24 mouse cellular contexts compared by ENCODE assay signal in the genomic region with DNA sequence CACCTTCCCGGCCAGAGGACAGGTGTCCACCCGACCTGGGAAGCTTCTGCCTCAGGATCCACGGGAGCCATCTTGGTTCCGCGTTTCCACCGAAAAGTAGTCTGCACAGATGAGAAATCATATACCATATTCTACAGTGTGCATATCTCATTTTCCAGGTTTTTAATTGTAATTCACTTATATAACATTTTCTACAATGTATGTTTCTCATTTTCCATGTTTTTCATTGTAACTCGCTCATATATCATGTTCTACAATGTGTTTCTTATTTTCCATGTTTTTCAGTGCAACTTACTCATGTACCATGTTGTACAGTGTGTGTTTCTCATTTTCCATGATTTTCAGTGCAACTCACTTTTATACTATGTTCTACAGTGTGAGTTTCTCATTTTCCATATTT.
A peak's percentile ranks its signal among the peaks of the same experiment; 100 is the strongest.
DNase-seq lines count a peak whose midpoint lies in the region; ATAC-seq and TF ChIP-seq lines count a peak whose summit lies in the region.
"Had no signal": no experiment of that assay in that cellular context is flagged by ENCODE, and none has a peak within 500 bp of the region (broad histone marks: within the 10 kb centered on the region; RNA-seq: fewer than 3 reads in every experiment).

No protein-coding gene starts in this region.

- H3K4me1 ChIP-seq in kidney, embryonic 15.5 days = no peaks in the 10 kb centered on the region
- H3K4me1 ChIP-seq in lung, embryonic 14.5 days (ENCODE audit: insufficient read depth) = no peaks in the 10 kb centered on the region
- H3K4me1 ChIP-seq: embryonic facial prominence, embryonic 12.5 days; embryonic facial prominence, embryonic 15.5 days had no signal

- H3K36me3 ChIP-seq in kidney, embryonic 15.5 days = no peaks in the 10 kb centered on the region
- H3K36me3 ChIP-seq in lung, embryonic 14.5 days (ENCODE audit: insufficient read depth) = no peaks in the 10 kb centered on the region
- H3K36me3 ChIP-seq: embryonic facial prominence, embryonic 12.5 days; embryonic facial prominence, embryonic 15.5 days had no signal

- no peak overlapping the region for H3K9ac ChIP-seq in kidney, embryonic 15.5 days
- no peak overlapping the region for H3K9ac ChIP-seq in lung, embryonic 14.5 days
- H3K9ac ChIP-seq: embryonic facial prominence, embryonic 12.5 days; embryonic facial prominence, embryonic 15.5 days; forebrain, postnatal 0 days; hindbrain, embryonic 14.5 days had no signal

- no peak for ATAC-seq in kidney, embryonic 15.5 days (replicated peaks; ENCODE audit: low FRiP score)
- no peak for ATAC-seq in lung, embryonic 14.5 days (ENCODE audit: insufficient read depth)
- ATAC-seq: forebrain, embryonic 14.5 days; forebrain, postnatal 0 days; hindbrain, postnatal 0 days; inflammation-experienced regulatory T-cells, adult 6 months; intestine, postnatal 0 days; Patski had no signal

- H3K9me3 ChIP-seq in kidney, embryonic 15.5 days (replicated peaks) = no peaks in the 10 kb centered on the region
- H3K9me3 ChIP-seq in lung, embryonic 14.5 days (ENCODE audit: low read depth, low read length) = no peaks in the 10 kb centered on the region
- H3K9me3 ChIP-seq: embryonic facial prominence, embryonic 12.5 days; embryonic facial prominence, embryonic 15.5 days had no signal

- no peaks in the 10 kb centered on the region for H3K27me3 ChIP-seq in kidney, embryonic 15.5 days
- no peaks in the 10 kb centered on the region for H3K27me3 ChIP-seq in lung, embryonic 14.5 days (ENCODE audit: insufficient read depth, low read length)
- H3K27me3 ChIP-seq: embryonic facial prominence, embryonic 12.5 days; embryonic facial prominence, embryonic 15.5 days; Patski had no signal

- no peak for TF ChIP-seq CTCF in lung, embryonic 14.5 days (IDR thresholded peaks at IDR 0.05; ENCODE audit: low read depth)

- H3K4me2 ChIP-seq in kidney, embryonic 15.5 days = no peak overlapping the region
- no peak overlapping the region for H3K4me2 ChIP-seq in lung, embryonic 14.5 days
- H3K4me2 ChIP-seq: embryonic facial prominence, embryonic 12.5 days; embryonic facial prominence, embryonic 15.5 days; heart, embryonic 11.5 days; hindbrain, embryonic 14.5 days had no signal

- H3K27ac ChIP-seq in kidney, embryonic 15.5 days = no peak overlapping the region
- H3K27ac ChIP-seq in lung, embryonic 14.5 days (ENCODE audit: low read depth) = no peak overlapping the region
- H3K27ac ChIP-seq: embryonic facial prominence, embryonic 12.5 days; embryonic facial prominence, embryonic 15.5 days; heart, adult 2 months; hindbrain, embryonic 14.5 days; hindbrain, postnatal 0 days had no signal

- peak; percentile 6 for DNase-seq in adrenal gland, postnatal 10 days
- DNase-seq in adrenal gland, adult 8-10 months = no peak
- peak; percentile 9 to 73 for DNase-seq in gastrocnemius, postnatal 4 days (ENCODE audit: low spot score in 2 of 2)
- no peak for DNase-seq in gastrocnemius, adult 18-20 months (ENCODE audit: low spot score)
- peak; percentile 3 for DNase-seq in kidney, postnatal 10 days
- peak; percentile 1 for DNase-seq in lung, embryonic 14.5 days
- DNase-seq in lung, postnatal 36 days = no peak
- DNase-seq: adrenal gland, postnatal 25 days; cerebellum, adult 11-12 months; cerebellum, adult 8-10 months; cerebellum, postnatal 14 days; forebrain, postnatal 0 days; gastrocnemius, postnatal 14 days; heart, adult 2 months had no signal

- 90% methylated on average over 7 of the region's 7 CpGs for WGBS in kidney, embryonic 15.5 days
- WGBS in lung, embryonic 14.5 days = 88% methylated on average over 7 of the region's 7 CpGs

- no peak overlapping the region for H3K4me3 ChIP-seq in kidney, embryonic 15.5 days (replicated peaks)
- no peak overlapping the region for H3K4me3 ChIP-seq in lung, embryonic 14.5 days (ENCODE audit: low read depth, low read length)
- H3K4me3 ChIP-seq: embryonic facial prominence, embryonic 12.5 days; embryonic facial prominence, embryonic 15.5 days; heart, adult 2 months had no signal

Comparison
In these comparisons a context has a peak if more than half of its experiments do, and no peak if none do; other contexts are left out.
1. DNase-seq: peak in adrenal gland, postnatal 10 days (single experiment), gastrocnemius, postnatal 4 days (2 of 2), kidney, postnatal 10 days (single experiment) and lung, embryonic 14.5 days (single experiment); none in adrenal gland, adult 8-10 months (single experiment), gastrocnemius, adult 18-20 months (single experiment) and lung, postnatal 36 days (single experiment).